Mouse (Mus musculus) cerebral cortex, adult 2 months (tissue): ENCODE results near the gene Hcrtr1.

ENCODE experiments used
- WGBS: fragments of 180-500 bp; shearing (Covaris S2); methylation state at CpG from one replicate; pipeline ENCODE4 v1.1.7; 2018; 5-methylcytosine and 5-hydroxymethylcytosine counted together

The Hcrtr1 gene

GRCm38 (mm10) chr4:130124110-130124509 is 15.0 kb downstream of the Hcrtr1 start:
- 95% methylated on average over 4 of the region's 4 CpGs for WGBS

- WGBS: 77% methylated on average over 5 of the region's 5 CpGs
These were observed 16.1 kb downstream of the Hcrtr1 start for GRCm38 (mm10) chr4:130123020-130123419.

GRCm38 (mm10) chr4:130121560-130121959 is 17.6 kb downstream of the Hcrtr1 start:
- WGBS: 76% methylated on average over 8 of the region's 8 CpGs

- WGBS: 82% methylated on average over 4 of the region's 4 CpGs
These were observed 18.4 kb downstream of the Hcrtr1 start for GRCm38 (mm10) chr4:130120752-130121151.

GRCm38 (mm10) chr4:130112732-130113131 is 26.4 kb downstream of the Hcrtr1 start:
- WGBS: 65% methylated on average over 1 of the region's 1 CpGs

GRCm38 (mm10) chr4:130112299-130112698 is 26.9 kb downstream of the Hcrtr1 start:
- WGBS: 61% methylated on average over 7 of the region's 7 CpGs

GRCm38 (mm10) chr4:130110091-130110490 is 29.1 kb downstream of the Hcrtr1 start:
- 55% methylated on average over 7 of the region's 7 CpGs for WGBS

GRCm38 (mm10) chr4:130109666-130110065 is 29.5 kb downstream of the Hcrtr1 start:
- 71% methylated on average over 9 of the region's 9 CpGs for WGBS

- WGBS: 82% methylated on average over 3 of the region's 3 CpGs
These were observed 30.2 kb downstream of the Hcrtr1 start for GRCm38 (mm10) chr4:130108929-130109328.

GRCm38 (mm10) chr4:130107444-130108131 is 31.6 kb downstream of the Hcrtr1 start:
- under 1% methylated on average over 39 of the region's 39 CpGs for WGBS

- WGBS: 11% methylated on average over 14 of the region's 14 CpGs
These were observed 32.1 kb downstream of the Hcrtr1 start for GRCm38 (mm10) chr4:130107065-130107443.

GRCm38 (mm10) chr4:130104584-130104983 is 34.6 kb downstream of the Hcrtr1 start:
- 75% methylated on average over 4 of the region's 4 CpGs for WGBS

GRCm38 (mm10) chr4:130103632-130104031 is 35.5 kb downstream of the Hcrtr1 start:
- WGBS: 85% methylated on average over 12 of the region's 12 CpGs

GRCm38 (mm10) chr4:130102111-130102651 is 37.0 kb downstream of the Hcrtr1 start, which contains the start of gene Pef1:
TSS of gene Pef1 (plus strand) at chr4:130102558.
- 25% methylated on average over 6 of the region's 6 CpGs for WGBS

GRCm38 (mm10) chr4:130101183-130101582 is 38.0 kb downstream of the Hcrtr1 start:
- 32% methylated on average over 8 of the region's 8 CpGs for WGBS

- WGBS: 76% methylated on average over 3 of the region's 3 CpGs
These were observed 44.0 kb downstream of the Hcrtr1 start for GRCm38 (mm10) chr4:130095137-130095536.

GRCm38 (mm10) chr4:130087293-130087692 is 51.9 kb downstream of the Hcrtr1 start:
- 10% methylated on average over 7 of the region's 7 CpGs for WGBS

GRCm38 (mm10) chr4:130085246-130085820 is 53.8 kb downstream of the Hcrtr1 start:
- 76% methylated on average over 12 of the region's 12 CpGs for WGBS

GRCm38 (mm10) chr4:130084331-130084945 is 54.7 kb downstream of the Hcrtr1 start:
- 54% methylated on average over 7 of the region's 7 CpGs for WGBS

GRCm38 (mm10) chr4:130082211-130082610 is 56.9 kb downstream of the Hcrtr1 start:
- WGBS: 49% methylated on average over 9 of the region's 9 CpGs

GRCm38 (mm10) chr4:130081345-130082190 is 57.6 kb downstream of the Hcrtr1 start:
- WGBS: 48% methylated on average over 19 of the region's 19 CpGs
